Mouse (Mus musculus) midbrain, embryonic 15.5 days (tissue): ENCODE results near the gene Krtap4-16. TPM values are rescaled to one million over a fixed set of nuclear protein-coding genes. Genes with fewer than 3 reads are reported as not detected.

Experiments used
- polyA plus RNA-seq: library from polyadenylated mRNA; unstranded; fragments of >200 nt; fragmentation: Nextera tagmentation; extraction: Ambion mirVana; gene quantifications from 2 replicates; pipeline ENCODE4 v1.2.1, GENCODE M21; 2015

The Krtap4-16 gene
- polyA plus RNA-seq, 1 experiment from 2014 or later: not detected

Other genes with a start within 250 kb of the Krtap4-16 start
- gene Gm11938, start 248.3 kb downstream of the Krtap4-16 start, polyA plus RNA-seq: not detected in 2 replicates
- not detected in 2 replicates for gene Gm11937, start 241.4 kb downstream of the Krtap4-16 start, polyA plus RNA-seq
- gene Krtap2-4, start 236.8 kb downstream of the Krtap4-16 start, polyA plus RNA-seq: not detected in 2 replicates
- not detected in 2 replicates for gene Gm11562, start 231.2 kb downstream of the Krtap4-16 start, polyA plus RNA-seq
- gene Krtap4-1, start 223.4 kb downstream of the Krtap4-16 start, polyA plus RNA-seq: not detected in 2 replicates
- not detected in 2 replicates for gene Krtap4-2, start 216.5 kb downstream of the Krtap4-16 start, polyA plus RNA-seq
- gene Krtap4-7, start 207.5 kb downstream of the Krtap4-16 start, polyA plus RNA-seq: not detected in 2 replicates
- not detected in 2 replicates for gene Gm11555, start 201.4 kb downstream of the Krtap4-16 start, polyA plus RNA-seq
- gene Gm11563, start 192.6 kb downstream of the Krtap4-16 start, polyA plus RNA-seq: not detected in 2 replicates
- gene Krtap4-6, start 185.6 kb downstream of the Krtap4-16 start, polyA plus RNA-seq: not detected in 2 replicates
- gene Gm14190, start 160.9 kb downstream of the Krtap4-16 start, polyA plus RNA-seq: not detected in 2 replicates
- gene Gm14180, start 117.3 kb downstream of the Krtap4-16 start, polyA plus RNA-seq: not detected in 2 replicates
- gene Gm11595, start 78.7 kb downstream of the Krtap4-16 start, polyA plus RNA-seq: not detected in 2 replicates
- not detected in 2 replicates for gene Krtap4-8, start 70.9 kb downstream of the Krtap4-16 start, polyA plus RNA-seq
- not detected in 2 replicates for gene Krtap4-9, start 66.4 kb downstream of the Krtap4-16 start, polyA plus RNA-seq
- gene Gm11596, start 58.1 kb downstream of the Krtap4-16 start, polyA plus RNA-seq: not detected in 2 replicates
- not detected in 2 replicates for gene Gm11569, start 52.7 kb downstream of the Krtap4-16 start, polyA plus RNA-seq
- not detected in 2 replicates for gene Gm11554, start 47.2 kb downstream of the Krtap4-16 start, polyA plus RNA-seq
- gene Krtap4-13, start 41.7 kb downstream of the Krtap4-16 start, polyA plus RNA-seq: not detected in 2 replicates
- not detected in 2 replicates for gene Gm11564, start 35.9 kb downstream of the Krtap4-16 start, polyA plus RNA-seq
- not detected in 2 replicates for gene 2300003K06Rik, start 13.5 kb downstream of the Krtap4-16 start, polyA plus RNA-seq
- not detected in 2 replicates for gene Gm11568, start 6.3 kb upstream of the Krtap4-16 start, polyA plus RNA-seq
- not detected in 2 replicates for gene Gm11559, start 12.9 kb upstream of the Krtap4-16 start, polyA plus RNA-seq
- gene Krtap9-1, start 21.8 kb upstream of the Krtap4-16 start, polyA plus RNA-seq: not detected in 2 replicates
- not detected in 2 replicates for gene Gm11567, start 27.6 kb upstream of the Krtap4-16 start, polyA plus RNA-seq
- not detected in 2 replicates for gene Krtap31-1, start 56.3 kb upstream of the Krtap4-16 start, polyA plus RNA-seq
- gene Gm11565, start 63.1 kb upstream of the Krtap4-16 start, polyA plus RNA-seq: not detected in 2 replicates
- gene Krtap31-2, start 84.7 kb upstream of the Krtap4-16 start, polyA plus RNA-seq: not detected in 2 replicates
- not detected in 2 replicates for gene Krtap9-5, start 96.9 kb upstream of the Krtap4-16 start, polyA plus RNA-seq
- gene Krtap29-1, start 127.4 kb upstream of the Krtap4-16 start, polyA plus RNA-seq: not detected in 2 replicates
- not detected in 2 replicates for gene Krtap16-1, start 135.0 kb upstream of the Krtap4-16 start, polyA plus RNA-seq
- gene Krtap17-1, start 142.4 kb upstream of the Krtap4-16 start, polyA plus RNA-seq: 1.1 and 1.3 TPM in 2 replicates
- not detected in 2 replicates for gene Krt33a, start 164.6 kb upstream of the Krtap4-16 start, polyA plus RNA-seq
- not detected in 2 replicates for gene Krt33b, start 178.3 kb upstream of the Krtap4-16 start, polyA plus RNA-seq
- not detected in 2 replicates for gene Krt34, start 189.9 kb upstream of the Krtap4-16 start, polyA plus RNA-seq
- not detected in 2 replicates for gene Krt31, start 198.9 kb upstream of the Krtap4-16 start, polyA plus RNA-seq
- gene Krt32, start 236.6 kb upstream of the Krtap4-16 start, polyA plus RNA-seq: not detected in 2 replicates
- gene Krt35, start 244.6 kb upstream of the Krtap4-16 start, polyA plus RNA-seq: not detected in 2 replicates